Mouse (Mus musculus): Measurements from ENCODE around the gene Bloc1s4. TPM values are rescaled to one million over a fixed set of nuclear protein-coding genes. Genes with fewer than 3 reads are reported as not detected.

Bloc1s4 gene
- 10 to 100 TPM; 18.2 to 19.4 TPM for total RNA-seq (2023)

DNA sequence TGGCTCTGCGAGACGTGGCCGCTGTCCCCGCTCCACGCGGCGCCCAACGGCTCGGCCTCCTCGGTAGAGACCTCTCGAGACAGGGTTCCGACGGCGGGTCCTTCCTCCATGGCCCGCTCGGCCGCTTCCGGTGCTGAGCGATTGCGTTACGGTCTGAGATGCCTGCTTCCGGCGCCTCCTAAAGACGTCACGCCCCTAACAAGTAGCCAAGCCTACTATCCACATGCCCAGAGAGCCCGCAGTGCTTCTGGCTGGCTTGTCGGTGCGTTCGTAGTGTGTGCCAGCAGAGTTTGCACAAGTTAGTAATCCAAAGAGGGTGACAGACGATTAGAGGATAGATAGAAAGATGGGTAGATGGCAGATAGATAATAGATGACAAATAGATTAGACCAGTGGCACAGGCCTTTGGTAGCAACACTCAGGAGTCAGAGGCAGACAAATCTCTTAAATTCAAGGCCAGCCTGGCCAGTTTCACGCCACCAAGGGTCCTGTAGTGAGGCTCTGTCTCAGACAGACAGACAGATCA, at the start of gene Bloc1s4:
TSS of gene Bloc1s4 (minus strand) at position 115 of the 526 bp plus-strand sequence.

DNA sequence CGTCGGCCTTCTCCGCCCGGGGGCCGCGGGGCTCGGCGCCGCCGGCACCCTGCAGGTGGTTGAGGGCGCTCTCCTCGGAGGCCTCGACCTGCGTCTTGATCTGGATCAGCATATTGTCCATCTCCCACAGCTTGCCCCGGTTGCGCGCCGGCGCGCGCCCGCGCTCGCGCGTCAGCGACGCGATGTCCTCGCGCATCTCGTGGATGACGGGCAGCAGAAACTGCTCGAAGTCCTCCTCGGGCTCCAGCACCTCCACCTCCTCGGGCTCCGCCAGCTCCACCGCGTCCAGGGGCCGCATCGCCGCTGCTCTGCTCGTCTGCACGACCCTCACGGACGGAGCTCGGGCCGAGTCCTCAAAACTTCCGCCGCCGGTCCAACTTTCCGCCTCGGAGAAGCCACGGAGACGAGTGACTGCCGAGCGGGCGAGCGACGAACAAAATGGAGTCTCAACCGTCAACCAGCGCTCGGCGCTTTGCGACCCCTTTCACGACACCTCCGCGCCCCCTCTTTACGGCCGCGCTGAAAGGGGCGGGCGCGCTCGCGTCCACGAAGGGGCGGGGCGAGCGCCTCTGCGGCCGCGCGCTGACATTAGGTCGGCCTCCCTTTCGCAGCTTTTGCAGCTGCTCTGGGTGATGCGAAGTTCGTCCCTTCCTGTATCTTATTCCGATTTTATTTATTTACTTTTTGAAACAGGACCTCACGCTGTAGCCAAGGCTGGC, 48.0 kb upstream of the Bloc1s4 start, which contains the start of gene Mrfap1:
TSS of gene Mrfap1 (minus strand) at position 477 of the 719 bp plus-strand sequence.

Other genes with a start within 250 kb of the Bloc1s4 start
- 10 to 100 TPM; 79.6 to 90.0 TPM for gene Tbc1d14, start 155.4 kb downstream of the Bloc1s4 start, total RNA-seq (2023)
- gene D5Ertd579e, start 52.6 kb downstream of the Bloc1s4 start, total RNA-seq (2023), result 10 to 100 TPM; 32.6 to 40.2 TPM
- 100 to 1,000 TPM; 193 to 197 TPM for gene Mrfap1, start 48.1 kb upstream of the Bloc1s4 start, total RNA-seq (2023)
- 10 to 100 TPM; 65.4 to 79.0 TPM for gene Man2b2, start 82.0 kb upstream of the Bloc1s4 start, total RNA-seq (2023)
- gene Ppp2r2c, start 119.9 kb upstream of the Bloc1s4 start, total RNA-seq (2023), result not detected
- gene Wfs1, start 240.6 kb upstream of the Bloc1s4 start, total RNA-seq (2023), result 10 to 100 TPM in 1 of 2 experiments, 1 to 10 TPM in 1; 10.0 to 11.4 TPM

Data from monocyte, adult 59 days (primary cell).